Mouse (Mus musculus) megakaryocyte, embryonic 14.5 days (primary cell): ENCODE data around the gene Gm48551.

Experiments used
- FLI1 ChIP-seq: IDR thresholded peaks from 2 replicates; pipeline ENCODE4 v1.6.1; 2012; ENCODE audit warnings: low read length, inconsistent platforms, mixed read lengths
- GATA1 ChIP-seq: IDR thresholded peaks from 3 replicates; pipeline ENCODE4 v1.6.1; 2012; ENCODE audit warnings: mixed read lengths, low read length, inconsistent platforms, borderline replicate concordance

- no peak for TF ChIP-seq GATA1
- TF ChIP-seq FLI1: no peak
Observed at GRCm38 (mm10) chr10:81413310-81414261, 29.3 kb downstream of the Gm48551 start.
